Mouse (Mus musculus) limb, embryonic 13.5 days (tissue): ENCODE data around the gene Abl1. TPM values are rescaled to one million over a fixed set of nuclear protein-coding genes. Genes with fewer than 3 reads are reported as not detected.

ENCODE experiments used
- ATAC-seq: fragments of 200-750 bp; cut with Nextera tagmentation; 2 replicates; pipeline ENCODE4 v1.8.0; 2017; ENCODE audit warnings: low read depth, moderate number of reproducible peaks, moderate TSS enrichment; ENCODE audit not compliant: low FRiP score
- H3K27ac ChIP-seq: fragments of 300-500 bp; sonication (generic); 2 replicates; pipeline ENCODE4 v1.5.1; 2015; ENCODE audit warnings: inconsistent platforms, mild to moderate bottlenecking, moderate library complexity
- H3K27me3 ChIP-seq: fragments of 300-500 bp; sonication (generic); 2 replicates; pipeline ENCODE4 v1.6.1; 2015; ENCODE audit warnings: mild to moderate bottlenecking, inconsistent platforms
- H3K36me3 ChIP-seq: fragments of 300-500 bp; sonication (generic); 2 replicates; pipeline ENCODE4 v1.6.1; 2015; ENCODE audit warnings: inconsistent platforms, mild to moderate bottlenecking, moderate library complexity
- H3K4me1 ChIP-seq: fragments of 300-500 bp; sonication (generic); 2 replicates; pipeline ENCODE4 v1.6.1; 2015; ENCODE audit warnings: inconsistent platforms
- H3K4me2 ChIP-seq: fragments of 300-500 bp; sonication (generic); replicated peaks from 2 replicates; pipeline ENCODE4 v1.6.1; 2015; ENCODE audit warnings: inconsistent platforms, mild to moderate bottlenecking, moderate library complexity
- H3K4me3 ChIP-seq: fragments of 300-500 bp; sonication (generic); 2 replicates; pipeline ENCODE4 v1.5.1; 2015; ENCODE audit warnings: moderate library complexity, mild to moderate bottlenecking, inconsistent platforms
- H3K9ac ChIP-seq: fragments of 300-500 bp; sonication (generic); 2 replicates; pipeline ENCODE4 v1.6.1; 2015; ENCODE audit warnings: mild to moderate bottlenecking, inconsistent platforms
- H3K9me3 ChIP-seq: fragments of 300-500 bp; sonication (generic); 2 replicates; pipeline ENCODE4 v1.6.1; 2016; ENCODE audit warnings: inconsistent platforms
- WGBS: fragments of 180-500 bp; shearing (Covaris S2); methylation state at CpG from one replicate; pipeline ENCODE4 v1.1.7; 2015; 5-methylcytosine and 5-hydroxymethylcytosine counted together
- polyA plus RNA-seq: library from polyadenylated mRNA; unstranded; fragments of >200 nt; fragmentation: Nextera tagmentation; extraction: Ambion mirVana; gene quantifications from 2 replicates; pipeline ENCODE4 v1.2.1, GENCODE M21; 2015

The Abl1 gene
- polyA plus RNA-seq, 1 experiment from 2014 or later, result 55.9 TPM

DNA sequence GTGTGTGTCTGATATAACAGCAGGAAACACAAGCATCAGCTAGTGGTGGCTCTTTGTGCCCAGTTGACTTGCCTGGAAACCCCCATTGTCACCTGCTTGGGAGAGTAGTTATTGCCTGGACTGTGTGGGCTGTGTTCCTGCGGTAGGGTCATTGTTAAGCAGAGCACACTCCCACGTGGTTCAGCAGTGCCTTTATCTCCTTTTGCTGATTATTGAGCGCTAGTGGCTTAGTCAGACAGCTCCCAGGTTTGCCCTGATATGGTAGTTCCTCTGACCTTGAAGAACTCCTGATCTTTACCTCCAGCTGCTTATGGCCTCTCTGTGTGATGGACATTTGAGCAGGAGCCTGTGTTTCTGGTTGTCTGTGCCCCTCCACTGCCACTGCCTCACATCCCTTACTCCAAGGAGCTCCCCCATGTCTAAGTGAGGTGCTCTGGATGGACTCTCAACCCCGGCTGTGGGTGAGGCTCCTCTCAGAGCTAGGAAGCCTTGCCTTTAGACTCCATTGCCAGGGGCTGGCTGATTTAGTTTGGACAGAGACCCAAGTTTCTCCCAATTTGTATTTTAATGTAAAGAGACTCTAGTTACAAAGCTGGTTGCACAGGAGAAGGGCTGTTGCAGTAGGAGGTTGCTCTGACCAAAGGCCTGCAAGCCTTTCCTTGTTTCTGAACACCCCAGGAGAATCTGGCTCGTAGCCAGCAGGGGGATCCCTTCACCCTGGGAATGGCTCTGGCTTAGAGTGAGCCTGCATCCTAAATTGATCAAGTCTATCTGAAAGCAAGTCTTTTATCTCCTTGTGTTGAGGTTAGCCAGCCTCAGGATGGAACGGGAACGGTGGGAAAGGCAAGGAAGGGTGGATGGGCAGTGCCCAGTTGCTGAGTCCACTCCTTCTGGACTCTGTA is 12.6 kb downstream of the Abl1 start:
- no peaks in the 10 kb centered on the region for H3K9me3 ChIP-seq
- WGBS, result 58% methylated on average over 7 of the region's 7 CpGs
- no peak overlapping the region for H3K4me3 ChIP-seq
- H3K4me1 ChIP-seq, result no peaks in the 10 kb centered on the region
- H3K36me3 ChIP-seq, result peaks cover 37% of the 10 kb centered on the region
- no peaks in the 10 kb centered on the region for H3K27me3 ChIP-seq
- H3K27ac ChIP-seq, result no peak overlapping the region
- no peak overlapping the region for H3K4me2 ChIP-seq
- H3K9ac ChIP-seq, result no peak overlapping the region
- ATAC-seq, result no peak

DNA sequence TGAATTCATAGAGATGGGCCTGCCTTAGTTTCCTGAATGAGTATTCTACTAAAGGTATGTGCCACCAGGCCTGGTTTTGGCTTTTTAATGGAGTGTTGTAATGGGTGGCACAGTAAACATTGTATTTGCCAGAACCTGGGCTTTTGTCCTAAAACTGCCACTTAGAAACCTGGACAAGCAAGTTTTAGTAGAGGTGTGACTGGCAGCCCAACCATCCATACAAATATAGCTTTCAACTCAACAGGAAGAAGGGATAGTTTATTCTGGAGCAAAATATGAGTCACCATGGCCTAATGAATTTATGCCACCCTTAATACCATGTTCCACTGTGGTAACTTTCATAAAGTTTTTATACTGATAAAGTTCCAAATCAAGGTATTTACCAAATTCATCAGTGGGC is 15.1 kb downstream of the Abl1 start:
- Histone ChIP-seq H3K9ac (no peak overlapping the region), H3K4me3 (no peak overlapping the region), H3K36me3 (peaks cover 31% of the 10 kb centered on the region), H3K4me2 (no peak overlapping the region), H3K27me3 (no peaks in the 10 kb centered on the region), H3K9me3 (no peaks in the 10 kb centered on the region), H3K4me1 (no peaks in the 10 kb centered on the region), H3K27ac (no peak overlapping the region)
- no peak for ATAC-seq

DNA sequence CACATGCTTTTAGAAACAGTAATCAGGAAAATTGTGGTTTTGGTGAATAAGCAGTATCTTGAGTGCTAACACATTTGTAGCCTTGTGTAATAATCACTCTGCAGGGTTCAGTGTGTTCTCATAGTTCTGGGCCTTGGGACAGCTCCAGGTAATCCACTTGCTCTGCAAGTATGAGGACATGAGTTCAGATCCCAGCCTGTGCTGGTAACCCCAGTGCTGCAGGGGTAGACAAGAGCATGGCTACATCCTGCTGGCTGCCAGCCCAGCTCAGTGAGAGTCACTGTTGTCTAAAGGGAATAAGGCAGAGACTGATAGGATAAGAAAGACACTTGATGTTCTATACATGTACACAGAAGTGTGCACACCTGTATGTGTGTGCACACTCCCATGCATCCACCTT is 17.7 kb downstream of the Abl1 start:
- Histone ChIP-seq H3K27ac (no peak overlapping the region), H3K9me3 (no peaks in the 10 kb centered on the region), H3K36me3 (peaks cover 20% of the 10 kb centered on the region), H3K4me1 (no peaks in the 10 kb centered on the region), H3K27me3 (no peaks in the 10 kb centered on the region), H3K9ac (no peak overlapping the region), H3K4me2 (no peak overlapping the region), H3K4me3 (no peak overlapping the region)
- no peak for ATAC-seq

DNA sequence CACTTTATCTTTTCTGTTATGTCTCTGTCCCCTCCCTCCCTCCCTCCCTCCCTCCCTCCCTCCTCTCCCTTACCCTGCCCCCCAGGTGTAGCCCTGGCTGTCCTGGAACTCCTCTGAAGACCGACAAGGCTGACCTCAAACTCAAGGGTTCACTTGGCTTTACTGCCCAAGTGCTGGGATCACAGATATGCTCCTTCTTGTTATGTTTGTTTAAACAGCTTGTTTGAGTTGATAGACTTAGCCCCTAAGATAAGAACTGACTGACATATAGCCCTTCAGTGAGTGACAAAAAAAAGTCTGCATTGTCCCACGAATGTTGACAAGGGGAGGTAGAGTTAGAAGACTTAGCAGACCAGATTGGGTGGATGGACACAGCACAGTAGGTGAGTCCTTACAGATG is 18.4 kb downstream of the Abl1 start:
- Histone ChIP-seq H3K4me1 (no peaks in the 10 kb centered on the region), H3K9ac (no peak overlapping the region), H3K4me2 (no peak overlapping the region), H3K9me3 (no peaks in the 10 kb centered on the region), H3K27ac (no peak overlapping the region), H3K27me3 (no peaks in the 10 kb centered on the region), H3K4me3 (no peak overlapping the region), H3K36me3 (peaks cover 24% of the 10 kb centered on the region)
- no peak for ATAC-seq
- WGBS, result 44% methylated on average over 2 of the region's 2 CpGs

DNA sequence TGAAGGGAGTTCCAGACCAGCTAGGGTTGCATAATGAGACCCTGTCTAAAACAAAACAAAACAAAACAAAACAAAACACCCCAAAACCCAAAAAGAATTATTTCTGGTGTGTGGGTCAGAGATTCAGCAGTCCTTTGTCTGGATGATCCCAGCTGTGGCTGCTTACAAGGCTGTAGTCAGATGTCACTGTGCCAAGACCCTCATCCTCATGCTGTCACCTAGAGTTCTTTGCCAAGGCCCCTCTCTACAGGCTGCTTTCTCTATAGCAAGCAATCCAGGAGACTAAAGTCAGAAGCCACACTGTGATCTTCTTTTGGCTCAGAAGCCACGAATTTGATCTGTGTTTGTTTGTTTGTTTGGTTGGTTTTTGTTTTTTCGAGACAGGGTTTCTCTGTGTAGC is 24.5 kb downstream of the Abl1 start:
- 90% methylated on average over 2 of the region's 2 CpGs for WGBS
- Histone ChIP-seq H3K9ac (no peak overlapping the region), H3K4me3 (no peak overlapping the region), H3K9me3 (no peaks in the 10 kb centered on the region), H3K27me3 (no peaks in the 10 kb centered on the region), H3K4me1 (no peaks in the 10 kb centered on the region), H3K4me2 (no peak overlapping the region), H3K36me3 (peaks cover 7% of the 10 kb centered on the region), H3K27ac (no peak overlapping the region)
- ATAC-seq, result no peak

DNA sequence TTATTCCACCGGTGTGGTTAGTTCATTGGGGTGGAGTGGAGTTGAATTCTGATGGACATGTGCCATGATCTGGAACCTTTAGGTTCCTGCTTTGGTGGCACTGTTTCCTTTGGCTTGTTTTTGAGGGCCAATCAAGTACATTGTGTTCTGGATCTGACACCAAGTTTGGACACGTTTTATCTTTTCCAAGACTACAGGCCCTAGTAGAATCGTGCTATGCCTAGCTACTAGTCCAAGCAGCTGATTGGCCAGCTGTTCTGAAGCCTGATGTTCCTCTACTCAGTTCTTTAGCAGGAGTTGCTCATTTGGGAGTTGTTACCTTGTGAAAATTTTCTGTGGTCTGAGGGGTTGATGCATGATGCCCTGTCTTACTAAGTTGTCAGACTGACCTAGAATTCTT is 25.6 kb downstream of the Abl1 start:
- Histone ChIP-seq H3K9ac (no peak overlapping the region), H3K27ac (no peak overlapping the region), H3K27me3 (no peaks in the 10 kb centered on the region), H3K36me3 (peaks cover 5% of the 10 kb centered on the region), H3K4me1 (no peaks in the 10 kb centered on the region), H3K9me3 (no peaks in the 10 kb centered on the region), H3K4me3 (no peak overlapping the region), H3K4me2 (no peak overlapping the region)
- ATAC-seq, result no peak
- WGBS, result 82% methylated on average over 3 of the region's 3 CpGs

DNA sequence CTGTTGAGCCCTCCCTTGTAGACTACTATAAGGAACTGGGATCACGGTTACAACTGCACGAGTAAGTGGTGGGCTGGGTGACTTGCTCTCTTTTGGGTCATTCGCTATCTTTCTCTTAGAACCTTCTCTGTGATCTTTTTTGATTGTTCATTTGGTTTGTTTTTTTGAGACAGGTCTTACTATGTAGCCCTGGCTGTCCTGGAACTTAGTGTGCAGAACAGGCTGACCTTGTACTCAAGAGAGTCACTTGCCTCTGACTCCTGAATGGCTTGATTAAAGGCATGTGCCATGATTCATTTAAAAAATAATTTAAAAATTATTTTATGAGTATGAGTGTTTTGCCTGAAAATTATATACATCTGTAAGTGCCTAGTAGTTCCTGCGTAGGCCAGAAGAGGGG is 26.6 kb downstream of the Abl1 start:
- no peaks in the 10 kb centered on the region for H3K27me3 ChIP-seq
- WGBS, result 93% methylated on average over 4 of the region's 4 CpGs
- no peak overlapping the region for H3K4me2 ChIP-seq
- no peak overlapping the region for H3K4me3 ChIP-seq
- ATAC-seq, result no peak
- H3K9me3 ChIP-seq, result no peaks in the 10 kb centered on the region
- H3K27ac ChIP-seq, result no peak overlapping the region
- no peak overlapping the region for H3K9ac ChIP-seq
- H3K4me1 ChIP-seq, result no peaks in the 10 kb centered on the region
- H3K36me3 ChIP-seq, result peaks cover 5% of the 10 kb centered on the region

DNA sequence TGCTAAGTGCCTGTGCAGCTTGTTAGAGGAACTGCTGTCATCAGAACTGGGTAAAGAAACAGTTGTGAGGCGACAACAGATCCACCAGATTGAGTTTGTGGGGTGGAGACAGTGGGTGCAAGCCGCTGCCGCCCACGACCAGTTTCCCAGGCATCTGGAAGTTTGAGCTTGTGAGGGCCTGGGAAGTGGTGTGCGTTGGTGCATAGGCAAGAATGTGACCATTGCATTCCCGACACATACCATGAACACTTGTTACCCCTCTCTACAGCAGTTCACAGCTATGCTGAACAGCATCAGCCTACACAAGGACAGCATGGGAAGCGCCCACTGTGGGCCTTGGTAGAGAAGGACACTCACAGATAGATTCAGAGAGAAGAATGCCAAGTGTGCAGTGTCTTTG is 27.8 kb downstream of the Abl1 start:
- no peak overlapping the region for H3K4me3 ChIP-seq
- no peaks in the 10 kb centered on the region for H3K9me3 ChIP-seq
- H3K36me3 ChIP-seq, result peaks cover 5% of the 10 kb centered on the region
- H3K9ac ChIP-seq, result no peak overlapping the region
- no peaks in the 10 kb centered on the region for H3K4me1 ChIP-seq
- no peaks in the 10 kb centered on the region for H3K27me3 ChIP-seq
- H3K4me2 ChIP-seq, result no peak overlapping the region
- no peak overlapping the region; the same call in 1 of the 2 replicates for H3K27ac ChIP-seq
- no peak for ATAC-seq
- WGBS, result 87% methylated on average over 7 of the region's 7 CpGs

DNA sequence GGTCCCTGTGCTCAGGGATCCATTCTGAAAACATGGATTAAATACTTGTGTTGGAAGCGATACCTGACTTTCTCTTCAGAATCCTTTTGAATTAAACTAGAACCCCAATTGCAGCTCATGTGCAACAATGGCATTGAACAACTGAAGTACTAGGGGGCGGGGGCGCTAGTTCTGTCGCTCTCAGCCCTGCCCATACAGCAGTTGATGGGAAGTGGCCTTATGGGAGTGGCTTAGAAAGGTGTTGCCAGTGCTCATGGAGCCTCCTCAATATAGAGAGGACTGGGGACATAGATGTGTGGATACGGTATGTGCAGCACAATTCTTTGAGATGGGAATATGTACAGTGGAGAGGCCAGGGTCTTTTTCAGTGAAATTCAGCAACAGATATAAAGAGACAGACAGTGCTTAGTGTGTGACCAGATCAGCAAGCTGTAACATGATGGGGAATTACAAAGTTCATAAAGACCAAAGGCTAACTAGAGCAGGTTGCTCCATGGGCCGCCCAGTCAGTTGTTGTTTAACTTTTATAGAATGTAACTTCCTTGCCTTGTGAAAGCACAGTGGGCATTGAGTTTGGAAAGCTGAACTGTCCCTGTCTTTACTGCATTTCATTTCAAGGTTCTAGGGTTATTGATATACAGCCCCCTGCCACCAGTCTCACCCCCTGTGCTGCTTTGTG is 31.2 kb downstream of the Abl1 start:
- H3K4me3 ChIP-seq, result no peak overlapping the region
- no peaks in the 10 kb centered on the region for H3K27me3 ChIP-seq
- no peaks in the 10 kb centered on the region; the same call in 1 of the 2 replicates for H3K36me3 ChIP-seq
- no peak for ATAC-seq
- H3K9ac ChIP-seq, result no peak overlapping the region
- no peaks in the 10 kb centered on the region for H3K9me3 ChIP-seq
- 0 out of 2 replicates have a peak, but pooled peaks cover 2% of the 10 kb centered on the region for H3K4me1 ChIP-seq
- WGBS, result 82% methylated on average over 6 of the region's 6 CpGs
- H3K27ac ChIP-seq, result no peak overlapping the region
- no peak overlapping the region for H3K4me2 ChIP-seq

DNA sequence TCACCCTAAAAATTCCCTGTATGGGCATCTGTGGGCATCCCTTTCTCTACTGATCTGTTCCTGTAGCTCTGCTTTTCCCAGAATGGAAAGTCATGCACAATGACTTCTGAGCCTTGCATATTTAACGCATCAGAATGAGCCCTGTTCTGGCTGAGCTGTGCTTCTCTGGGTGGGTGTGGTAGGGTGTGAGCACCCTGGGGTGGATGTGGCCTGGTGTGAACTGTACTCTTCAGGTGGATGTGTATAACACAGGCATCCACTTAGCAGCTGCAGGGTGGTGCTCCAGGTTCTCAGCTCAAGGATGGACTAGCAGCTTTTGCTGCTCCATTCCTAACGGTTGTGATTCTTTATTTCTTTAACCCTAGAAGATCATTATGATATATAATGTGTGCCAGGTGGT is 31.8 kb downstream of the Abl1 start:
- no peak overlapping the region for H3K9ac ChIP-seq
- no peaks in the 10 kb centered on the region for H3K27me3 ChIP-seq
- WGBS, result 73% methylated on average over 2 of the region's 2 CpGs
- H3K4me3 ChIP-seq, result no peak overlapping the region
- no peaks in the 10 kb centered on the region for H3K9me3 ChIP-seq
- no peaks in the 10 kb centered on the region for H3K36me3 ChIP-seq
- H3K27ac ChIP-seq, result no peak overlapping the region
- H3K4me2 ChIP-seq, result no peak overlapping the region
- ATAC-seq, result no peak
- 0 out of 2 replicates have a peak, but pooled peaks cover 2% of the 10 kb centered on the region for H3K4me1 ChIP-seq

DNA sequence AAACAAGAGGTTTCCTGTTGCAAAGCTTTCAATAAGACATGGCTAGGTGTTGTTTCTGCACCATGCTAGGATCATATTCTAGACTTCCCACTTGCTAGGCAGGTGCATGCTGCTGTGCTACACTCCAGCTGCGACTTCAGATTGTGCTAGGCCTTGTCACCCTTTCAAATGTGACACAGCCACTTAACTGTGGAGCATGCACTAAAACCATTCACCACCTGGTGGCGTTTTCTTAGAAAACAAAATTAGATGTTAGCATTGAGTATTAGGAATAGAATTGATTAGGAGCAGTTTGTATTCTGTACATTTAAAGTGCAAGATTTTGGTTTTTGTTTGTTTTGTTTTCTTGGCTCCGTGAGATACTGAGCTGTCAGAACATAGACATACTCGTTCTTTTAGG is 32.6 kb downstream of the Abl1 start:
- no peak overlapping the region for H3K4me3 ChIP-seq
- no peaks in the 10 kb centered on the region for H3K36me3 ChIP-seq
- no peak overlapping the region for H3K27ac ChIP-seq
- ATAC-seq, result no peak
- 67% methylated on average over 4 of the region's 4 CpGs for WGBS
- H3K9ac ChIP-seq, result no peak overlapping the region
- 0 out of 2 replicates have a peak, but pooled peaks cover 2% of the 10 kb centered on the region for H3K4me1 ChIP-seq
- no peaks in the 10 kb centered on the region for H3K9me3 ChIP-seq
- H3K27me3 ChIP-seq, result no peaks in the 10 kb centered on the region
- H3K4me2 ChIP-seq, result no peak overlapping the region

DNA sequence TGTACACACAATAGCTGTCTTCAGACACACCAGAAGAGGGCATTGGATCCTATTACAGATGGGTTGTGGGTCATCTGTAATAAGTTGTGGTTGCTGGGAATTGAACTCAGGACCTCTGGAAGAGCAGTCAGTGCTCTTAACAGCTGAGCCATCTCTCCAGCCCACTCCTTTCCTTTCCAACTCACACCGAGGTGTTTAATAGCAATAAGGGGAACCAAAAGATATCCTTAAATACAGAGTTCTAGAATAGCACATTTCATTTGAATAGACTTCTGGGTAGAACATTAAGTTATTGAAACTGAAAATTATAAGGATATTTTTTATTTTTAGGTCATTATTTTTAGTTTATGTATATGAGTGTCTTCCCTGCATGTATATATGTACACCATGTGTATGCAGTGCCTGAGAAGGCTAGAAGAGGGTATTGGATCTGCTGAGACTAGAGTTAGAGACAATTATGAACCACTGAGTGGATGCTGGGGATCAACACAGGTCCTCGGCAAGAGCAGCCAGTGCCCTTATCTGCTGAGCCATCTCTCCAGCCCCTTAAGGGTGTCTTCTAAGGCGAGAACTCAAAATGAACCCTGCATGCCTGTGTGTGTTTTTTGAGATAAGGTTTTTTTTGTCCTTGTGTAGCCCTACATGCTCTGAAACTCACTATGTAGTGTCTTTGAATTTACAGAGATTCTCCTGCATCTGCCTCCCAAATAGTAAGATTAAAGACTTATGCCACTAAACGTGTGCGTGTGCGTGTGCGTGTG is 36.7 kb downstream of the Abl1 start:
- ATAC-seq, result no peak
- Histone ChIP-seq H3K4me1 (0 out of 2 replicates have a peak, but pooled peaks cover 2% of the 10 kb centered on the region), H3K36me3 (no peaks in the 10 kb centered on the region), H3K9me3 (no peaks in the 10 kb centered on the region), H3K4me2 (no peak overlapping the region), H3K27ac (no peak overlapping the region), H3K9ac (no peak overlapping the region), H3K4me3 (no peak overlapping the region), H3K27me3 (no peaks in the 10 kb centered on the region)
- WGBS, result 93% methylated on average over 7 of the region's 7 CpGs
